Mouse (Mus musculus) cerebellum, adult 8-10 months (tissue): Measurements from ENCODE around the gene Slc38a3.
A peak's percentile ranks its signal among the peaks of the same experiment; 100 is the strongest.

ENCODE experiments used
- DNase-seq: peaks from one replicate; pipeline ENCODE4 v3.0.0; 2022

Slc38a3 gene

DNA sequence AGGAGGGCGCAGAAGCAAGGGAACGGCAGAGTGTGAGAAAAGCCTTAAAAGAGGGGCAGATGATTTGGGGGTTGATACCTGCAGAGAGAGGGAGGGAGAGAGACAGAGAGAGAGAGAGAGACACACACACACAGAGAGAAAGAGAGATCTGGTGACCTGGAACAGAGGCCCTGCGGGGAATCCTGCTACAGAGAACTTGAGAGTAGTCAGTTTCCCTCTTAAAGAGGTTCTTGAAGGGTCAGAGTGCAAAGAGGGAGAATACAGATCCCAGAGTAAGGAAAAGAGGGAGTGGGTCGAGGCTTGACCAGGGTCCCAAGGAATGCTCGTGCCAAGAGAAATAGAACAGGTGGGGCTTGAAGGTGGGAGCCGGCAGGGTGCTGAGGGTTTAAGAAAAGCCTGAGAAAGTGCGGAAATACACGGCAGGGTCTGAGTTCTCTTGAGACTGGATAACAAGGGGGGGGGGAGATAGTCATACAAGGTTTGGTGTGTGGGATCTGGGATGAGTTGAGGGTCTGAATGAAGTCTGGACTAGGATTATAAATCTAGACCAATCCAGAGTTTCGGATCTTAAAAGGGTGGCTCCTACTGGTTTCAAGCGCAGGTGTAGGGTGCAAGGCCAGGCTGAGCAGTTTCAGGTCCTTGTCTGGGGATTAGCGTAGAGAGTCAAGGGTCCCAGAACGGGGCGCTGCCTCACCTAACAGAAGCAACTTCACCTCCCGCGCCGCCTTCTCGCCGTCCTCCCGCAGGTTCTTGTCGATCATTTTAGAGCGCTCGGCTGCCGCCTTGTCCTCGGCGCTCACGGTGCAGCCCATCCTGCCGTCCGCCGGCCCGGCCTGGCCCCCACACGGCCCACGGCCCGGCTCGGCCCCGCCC is 34.7 kb downstream of the Slc38a3 start:
- DNase-seq, result no peak

DNA sequence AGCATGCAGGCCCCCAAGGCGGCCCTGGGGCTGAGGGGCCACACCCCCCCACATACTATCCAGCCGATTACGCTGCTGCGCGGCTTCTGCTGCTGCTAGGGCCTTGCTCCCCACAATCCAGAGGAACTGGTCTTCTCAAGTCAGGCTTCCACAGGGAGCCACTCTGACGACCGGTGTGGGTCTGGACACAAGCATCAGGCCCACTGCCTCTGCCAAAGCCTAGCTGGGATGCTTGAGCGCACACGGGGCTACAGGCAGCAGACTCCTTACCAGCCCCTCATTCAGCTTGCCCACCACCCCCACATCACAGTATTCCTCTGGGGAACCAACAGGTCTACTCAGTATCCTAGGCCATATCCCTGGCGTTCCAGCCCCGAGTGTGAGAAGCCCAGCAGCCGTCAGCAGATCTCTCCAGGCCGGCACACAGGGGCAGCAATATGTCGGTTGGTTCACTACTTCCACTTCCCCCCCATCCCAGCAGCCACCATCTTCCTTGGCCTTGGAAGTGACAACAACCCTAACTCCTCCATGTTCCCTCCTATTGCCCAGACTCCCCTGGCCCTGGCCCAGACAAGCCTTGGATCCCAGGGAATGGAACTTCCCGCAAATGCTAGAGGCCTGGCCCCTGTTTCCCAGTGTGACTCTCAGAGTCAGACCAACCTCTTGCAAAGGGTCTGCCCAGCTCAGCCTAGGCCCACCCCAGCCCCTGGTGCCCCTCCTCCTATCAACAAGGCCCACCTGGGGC is 35.5 kb downstream of the Slc38a3 start:
- DNase-seq, result no peak

DNA sequence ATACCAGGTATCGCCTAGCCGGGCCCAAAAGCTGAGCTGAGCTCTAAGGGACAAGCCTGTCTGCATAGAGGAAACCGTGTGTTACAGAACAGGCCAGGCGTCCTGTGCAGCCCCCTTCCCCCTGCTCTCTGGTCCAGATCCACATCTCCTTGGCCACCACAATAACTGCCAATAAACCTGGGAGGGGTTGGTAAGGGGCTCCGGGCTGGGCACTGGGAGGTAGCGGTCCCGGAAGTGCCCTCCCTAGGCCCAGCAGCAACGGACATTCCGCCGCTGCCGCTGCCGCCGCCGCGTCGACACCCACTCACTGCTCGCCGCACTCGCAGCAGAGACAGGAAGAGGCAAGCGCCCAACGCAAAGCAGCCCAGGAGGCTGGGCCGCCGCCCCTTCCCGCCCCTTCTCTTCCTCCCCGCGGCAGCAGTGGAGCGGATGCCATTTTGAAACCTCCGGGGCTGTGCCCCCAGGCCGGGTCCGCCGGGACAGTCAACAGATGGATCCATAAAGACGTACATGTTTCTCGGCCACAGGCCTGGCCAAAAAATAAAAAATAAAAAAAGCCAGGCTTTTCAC is 36.2 kb downstream of the Slc38a3 start:
- DNase-seq, result no peak

DNA sequence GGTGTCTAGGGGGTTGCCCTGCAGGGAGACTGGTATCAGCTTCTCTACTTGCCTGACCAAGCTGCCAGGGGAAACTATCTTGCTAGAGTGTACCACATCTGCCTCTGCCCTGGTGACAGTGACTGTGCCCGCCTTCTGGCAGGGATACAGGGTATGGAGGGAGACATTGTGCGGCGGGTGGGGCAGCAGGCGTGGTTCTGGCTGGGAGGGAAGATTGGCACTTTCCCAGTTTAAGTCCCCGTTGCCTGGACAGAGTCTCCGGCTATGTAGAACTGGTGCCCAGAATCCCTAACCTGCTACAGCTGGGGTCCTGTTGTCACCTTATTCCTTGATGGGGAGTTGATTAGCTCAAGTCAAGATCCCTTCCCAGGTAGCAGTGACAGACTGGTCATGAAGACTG is 36.9 kb downstream of the Slc38a3 start:
- no peak for DNase-seq

DNA sequence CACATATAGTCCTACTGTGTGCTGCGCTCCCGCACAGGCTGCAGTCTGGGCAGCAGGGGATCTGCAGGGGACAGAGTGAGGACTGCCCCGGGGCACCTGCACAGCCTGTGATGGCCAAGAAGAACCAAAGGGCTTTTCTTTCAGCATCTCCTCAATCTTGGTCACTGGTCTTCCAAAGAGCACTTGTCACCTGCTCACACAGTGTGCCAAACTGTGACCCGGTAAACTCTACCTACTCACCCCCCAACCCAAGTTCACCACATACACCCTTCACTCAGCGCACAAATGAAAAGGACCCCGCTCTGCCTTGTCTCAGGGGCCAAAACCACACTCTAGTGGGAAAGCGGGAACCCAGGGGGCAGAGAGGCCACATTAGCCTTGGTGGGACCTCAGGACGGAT is 37.5 kb downstream of the Slc38a3 start:
- no peak for DNase-seq

DNA sequence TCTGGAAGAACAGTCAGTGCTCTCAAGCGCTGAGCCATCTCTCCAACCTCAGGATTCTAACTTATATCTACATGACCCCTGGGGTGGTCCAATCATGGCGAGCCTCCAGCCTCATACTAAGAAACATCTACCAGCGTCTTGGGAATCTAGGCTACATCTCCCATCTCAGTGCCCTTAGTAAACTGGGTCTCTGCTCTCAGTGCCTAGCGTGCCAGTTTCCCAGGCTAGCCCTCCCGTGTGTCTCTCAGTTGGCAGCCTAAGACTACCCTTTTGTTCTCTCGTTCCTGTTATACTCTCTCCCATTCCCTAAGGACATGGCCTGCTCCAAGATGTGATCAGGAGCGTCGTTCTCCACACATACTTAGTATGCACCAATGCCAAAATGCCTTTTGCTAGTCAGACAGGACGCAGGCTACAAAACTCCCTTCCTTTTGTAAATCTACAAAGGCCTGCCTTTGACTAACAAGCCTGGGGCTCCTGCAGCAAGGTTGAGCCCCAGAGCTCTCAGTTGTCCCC is 38.0 kb downstream of the Slc38a3 start:
- no peak for DNase-seq

DNA sequence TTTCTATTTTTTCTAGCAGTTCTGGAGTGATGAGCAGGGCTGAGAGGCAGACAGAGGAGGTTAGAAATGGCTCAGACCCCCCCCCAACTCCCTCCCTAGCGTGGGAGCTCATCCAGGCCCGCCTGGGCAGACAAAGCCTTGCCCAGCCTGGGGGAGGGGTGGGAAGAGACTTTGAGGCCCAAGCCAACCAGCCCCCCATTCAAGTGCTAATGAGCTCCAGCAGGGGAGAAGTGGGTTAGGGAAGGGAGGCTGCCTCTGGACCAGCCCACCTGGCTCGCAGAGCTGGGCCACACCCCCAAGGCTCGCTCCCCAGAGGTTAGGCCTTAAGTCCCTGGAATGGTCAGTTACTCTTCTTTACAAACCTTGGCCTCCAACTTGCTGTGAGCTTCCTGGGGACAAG is 38.8 kb downstream of the Slc38a3 start:
- DNase-seq, result no peak

DNA sequence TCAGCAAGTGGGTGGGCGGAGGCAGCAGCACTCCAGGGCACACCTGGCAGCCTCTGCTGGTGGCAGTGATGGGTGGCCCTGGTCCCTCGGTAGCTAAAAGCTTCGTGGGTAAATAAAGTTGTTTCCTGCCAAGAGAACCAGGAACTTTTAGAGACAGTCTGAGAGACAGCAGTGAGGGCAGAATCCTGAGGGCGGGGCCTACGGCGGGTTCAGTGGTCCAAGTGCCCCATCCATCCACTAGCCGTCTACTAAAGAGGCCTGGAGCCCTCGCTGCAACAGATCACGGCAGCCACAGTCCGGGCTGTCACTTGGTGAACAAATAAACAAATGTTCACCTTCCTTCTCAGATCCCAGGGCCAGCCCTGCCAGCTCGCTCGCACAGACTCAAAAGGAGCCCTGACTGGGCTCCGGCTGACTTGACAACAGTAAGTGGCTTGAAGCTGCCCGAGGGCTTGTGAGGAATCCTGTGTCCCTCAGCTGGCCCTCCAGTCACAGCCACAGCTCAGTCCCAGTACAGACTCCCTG is 39.4 kb downstream of the Slc38a3 start:
- DNase-seq, result no peak

DNA sequence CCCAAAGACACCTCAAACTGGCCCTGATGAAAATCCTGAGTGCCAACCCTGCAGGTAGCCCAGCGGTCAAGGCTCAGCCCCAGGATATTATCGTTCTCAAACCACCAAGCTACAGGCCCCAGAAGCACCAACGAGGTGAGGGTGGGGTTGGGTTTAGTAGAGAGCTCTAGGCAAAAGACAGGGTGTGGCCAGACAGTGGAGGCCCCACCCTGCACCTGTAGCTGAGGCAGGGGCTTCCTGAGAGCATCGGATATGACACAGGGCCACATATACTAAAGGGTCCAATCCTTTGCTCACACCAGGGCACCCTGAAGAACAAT is 40.0 kb downstream of the Slc38a3 start:
- no peak for DNase-seq

DNA sequence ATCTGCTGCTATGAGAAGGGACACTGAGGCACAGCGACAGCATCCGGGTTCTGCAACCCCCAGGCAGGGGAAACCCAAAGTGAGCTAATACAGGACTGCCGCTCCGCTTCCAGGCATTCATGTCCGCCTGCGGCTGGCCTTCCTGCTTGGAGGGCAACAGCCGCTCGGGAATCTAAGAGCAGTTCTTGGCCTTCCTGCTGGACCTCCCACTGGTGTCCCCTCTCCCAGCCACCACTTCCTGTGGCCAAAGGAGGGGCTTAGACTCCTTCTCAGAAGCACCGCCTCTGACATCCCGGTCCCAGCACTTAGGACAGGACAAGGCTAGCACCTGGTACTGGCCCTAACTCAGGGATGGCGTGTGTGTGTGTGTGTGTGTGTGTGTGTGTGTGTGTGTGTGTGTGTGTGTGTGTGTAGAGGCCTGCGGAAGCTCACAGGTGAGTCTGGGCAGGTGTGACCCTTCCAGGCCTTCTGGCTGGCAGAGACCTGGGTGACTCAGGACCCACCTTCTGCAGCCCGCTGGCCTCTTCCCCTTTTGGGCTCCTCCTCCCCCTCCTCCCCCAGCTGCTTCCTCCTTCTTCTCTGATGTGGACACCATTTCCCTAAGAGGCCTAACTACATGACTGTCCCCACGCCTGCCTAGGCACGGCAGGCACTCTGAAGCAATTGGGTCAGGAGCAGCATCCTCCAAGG is 40.5 kb downstream of the Slc38a3 start:
- no peak for DNase-seq

DNA sequence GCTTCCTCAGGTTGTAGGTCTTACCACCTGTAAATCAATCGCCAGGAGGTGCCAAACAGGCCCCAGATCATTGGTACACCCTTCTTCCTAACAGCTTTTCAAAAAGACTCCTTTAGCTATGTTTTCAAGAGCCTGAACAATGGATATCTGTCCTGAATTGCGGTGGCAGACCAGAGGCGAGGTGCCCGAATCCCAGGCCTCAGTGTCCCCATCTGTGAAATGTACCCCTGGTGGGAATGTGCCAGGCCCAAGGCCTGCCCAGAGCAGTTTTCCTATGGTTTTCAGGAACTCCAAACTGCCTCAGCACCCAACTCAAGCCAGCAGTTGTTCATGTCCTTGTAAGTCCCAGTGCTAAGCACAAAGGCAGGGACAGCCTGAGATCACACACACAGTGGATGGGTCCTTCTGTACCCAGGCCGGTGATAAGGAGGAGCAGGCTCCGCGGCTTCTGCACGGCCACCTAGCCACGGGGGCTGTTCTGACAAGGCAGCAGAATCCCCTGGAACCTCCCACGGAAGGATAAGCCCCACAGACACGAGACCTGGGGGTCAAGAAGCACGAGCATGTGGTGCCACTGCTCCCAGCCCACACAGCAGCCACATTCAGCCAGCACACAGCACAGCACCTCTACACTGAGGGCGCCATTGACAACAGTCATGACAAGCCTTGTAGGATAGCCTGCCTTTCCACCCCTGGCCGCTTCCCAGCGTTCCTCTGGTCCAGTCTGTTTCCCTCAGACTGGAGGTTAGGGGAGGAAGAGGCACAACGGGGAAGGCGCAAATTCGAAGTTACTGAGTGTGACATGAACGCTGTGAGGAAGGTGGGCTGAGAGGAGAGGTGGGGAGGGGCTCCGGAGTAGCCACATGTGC is 41.7 kb downstream of the Slc38a3 start:
- no peak for DNase-seq

DNA sequence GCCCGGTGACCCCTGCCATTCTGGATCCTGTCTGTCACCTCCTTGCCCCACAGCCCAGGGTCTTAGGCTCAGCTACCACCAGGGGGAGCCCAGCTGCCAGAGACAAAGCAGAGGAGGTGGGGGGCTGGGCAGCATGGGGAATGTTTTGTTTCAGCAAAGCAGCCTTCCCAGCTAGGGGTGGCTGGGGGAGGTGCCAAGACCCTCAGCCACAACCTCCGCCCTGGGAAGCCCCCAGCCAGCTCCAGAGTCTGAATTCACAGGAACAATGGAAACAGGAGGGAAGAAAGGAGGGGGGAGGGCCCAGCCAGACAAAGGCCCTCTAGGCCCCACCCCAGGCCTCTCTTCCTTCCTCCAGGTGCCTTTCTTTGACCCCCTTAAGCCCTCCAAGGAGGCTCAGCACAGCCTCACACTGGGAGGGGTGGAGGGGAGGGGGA is 42.5 kb downstream of the Slc38a3 start:
- peak; percentile 74 for DNase-seq

DNA sequence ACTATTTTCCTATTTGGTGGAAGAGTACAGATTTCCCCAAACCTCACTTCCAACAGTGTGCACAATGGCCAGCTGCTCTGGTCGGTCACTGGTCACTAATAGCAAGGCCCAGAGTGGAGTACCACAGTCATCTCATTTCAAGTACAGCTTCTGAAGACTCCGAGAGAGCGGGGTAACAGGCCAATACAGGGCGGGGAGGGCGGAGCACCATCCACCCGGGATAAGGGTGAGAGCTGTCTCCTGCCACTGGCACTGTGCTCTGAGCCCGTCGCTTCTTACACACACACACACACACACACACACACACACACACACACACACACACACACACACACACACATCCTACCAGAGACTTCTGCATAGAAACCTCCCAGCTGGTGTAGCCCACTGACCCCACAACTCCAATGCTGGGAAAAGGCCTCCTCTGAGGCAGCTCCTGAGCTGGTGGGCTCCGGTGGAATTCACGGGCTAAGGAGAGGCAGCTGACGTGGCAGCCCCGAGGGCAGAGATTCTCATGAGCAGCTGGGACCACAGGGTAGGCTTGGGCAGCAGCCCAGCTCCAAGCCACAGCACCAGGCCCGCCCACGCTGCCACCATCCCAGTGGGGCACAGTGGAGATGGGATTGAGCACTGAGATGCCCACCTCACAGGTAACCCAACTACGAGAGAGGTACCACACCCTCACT is 43.0 kb downstream of the Slc38a3 start:
- no peak for DNase-seq

DNA sequence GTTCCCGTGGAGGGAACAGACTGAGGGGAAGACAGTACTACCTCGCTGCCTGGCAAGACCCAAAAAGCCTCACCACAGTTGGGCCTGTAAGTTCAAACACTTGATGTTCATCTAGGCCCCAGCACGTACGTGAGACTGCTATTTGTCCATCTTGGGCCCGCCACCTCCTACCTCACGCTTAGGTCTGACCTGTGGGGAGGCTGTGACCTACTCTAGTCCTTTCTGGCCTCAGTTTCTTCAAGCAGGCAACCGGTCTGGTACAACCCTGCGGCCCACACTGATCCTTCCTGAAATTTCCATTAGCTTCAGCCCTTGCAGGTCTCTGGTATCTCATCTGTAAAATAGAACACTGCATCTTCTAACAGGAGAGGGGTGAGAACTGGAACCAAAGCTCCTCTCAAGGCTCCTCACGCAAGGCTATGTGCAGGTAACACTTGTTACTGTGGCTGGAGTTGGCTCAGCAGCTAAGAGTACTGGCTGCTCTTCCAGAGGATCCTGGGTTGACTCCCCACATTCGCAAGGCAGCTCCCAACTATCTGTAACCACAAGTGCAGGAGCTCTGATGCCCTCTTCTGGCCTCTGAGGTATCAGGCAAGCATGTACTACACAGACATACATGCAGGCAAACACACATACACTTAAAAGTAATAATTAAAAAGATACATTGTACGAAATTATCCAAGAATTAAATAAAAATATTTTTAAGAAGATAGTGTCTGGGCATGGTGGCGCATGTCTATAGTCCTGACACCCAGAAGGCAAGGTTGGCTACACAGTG is 43.8 kb downstream of the Slc38a3 start:
- DNase-seq, result no peak

DNA sequence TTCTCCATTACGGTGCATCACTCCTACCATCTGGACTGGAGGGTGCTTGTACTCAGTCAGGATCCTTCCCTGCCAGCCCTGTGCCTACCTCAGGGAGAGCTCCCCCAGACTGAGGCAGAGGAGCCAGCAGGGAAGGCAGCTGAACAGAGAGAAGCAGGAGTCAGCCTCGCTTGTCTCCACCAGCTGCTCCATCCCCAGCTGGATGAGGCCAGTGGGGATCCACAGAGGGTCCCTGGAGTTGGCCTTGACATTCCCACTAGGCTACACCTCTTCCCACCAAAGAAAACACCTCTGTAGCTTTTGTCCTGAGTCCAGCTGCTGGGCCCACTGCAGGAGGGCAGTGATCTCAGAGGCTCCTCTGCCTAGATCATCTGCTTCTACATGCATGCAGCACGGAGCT is 44.4 kb downstream of the Slc38a3 start:
- no peak for DNase-seq

DNA sequence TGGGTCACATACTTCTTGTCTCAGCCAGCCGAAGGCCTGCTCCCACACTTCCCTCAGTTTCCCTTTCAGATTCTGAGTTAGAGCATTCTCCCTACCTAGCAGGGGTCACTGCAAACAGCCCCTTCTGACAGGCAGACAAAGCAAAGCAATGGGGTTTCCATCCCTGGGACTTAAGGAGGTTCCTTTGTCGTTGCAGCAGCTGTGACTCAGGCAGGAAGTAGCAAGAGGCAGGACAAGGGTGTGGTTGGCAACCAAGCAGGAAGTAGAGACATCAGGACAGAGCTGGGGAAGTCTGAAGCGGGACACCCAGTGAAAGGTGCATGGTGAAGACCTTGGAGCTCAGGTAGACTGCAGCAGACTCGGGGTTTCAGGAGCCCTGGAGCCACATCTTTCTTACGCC is 44.8 kb downstream of the Slc38a3 start:
- no peak for DNase-seq

DNA sequence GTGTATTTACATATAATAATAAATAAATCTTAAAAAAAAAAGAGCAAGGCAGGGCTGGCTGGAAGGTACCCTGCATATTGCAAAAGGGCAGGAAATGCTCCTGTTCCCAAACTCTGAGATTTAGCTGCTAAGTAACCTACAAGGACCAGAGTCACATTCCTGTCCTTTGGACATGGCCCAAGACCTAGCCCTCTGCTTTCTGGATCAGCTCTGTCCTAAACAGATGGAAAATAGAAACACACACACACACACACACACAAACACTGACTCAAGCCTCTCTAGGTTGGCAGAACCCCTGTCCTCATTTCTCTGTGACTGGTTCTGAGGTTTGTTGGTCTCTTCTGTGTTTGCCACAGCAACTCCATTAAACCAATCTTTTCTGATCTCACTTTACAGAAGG is 48.4 kb downstream of the Slc38a3 start:
- DNase-seq, result no peak

DNA sequence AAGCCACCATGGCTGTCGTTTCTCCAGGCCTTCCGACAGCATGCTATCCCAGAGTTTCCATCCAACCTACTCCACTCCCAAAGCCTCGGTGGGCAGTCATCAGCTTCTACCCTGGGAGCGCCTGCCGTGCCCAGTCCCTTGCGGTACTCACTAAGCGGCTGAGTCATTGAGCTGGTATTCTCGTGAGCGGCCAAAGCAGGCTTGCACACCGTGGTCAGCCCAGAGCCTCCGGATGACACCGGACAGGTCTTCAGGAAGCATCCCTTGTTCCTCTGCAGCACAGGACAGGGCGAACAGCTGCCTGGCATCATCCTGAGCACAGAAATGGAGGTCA is 49.8 kb downstream of the Slc38a3 start:
- DNase-seq, result no peak

DNA sequence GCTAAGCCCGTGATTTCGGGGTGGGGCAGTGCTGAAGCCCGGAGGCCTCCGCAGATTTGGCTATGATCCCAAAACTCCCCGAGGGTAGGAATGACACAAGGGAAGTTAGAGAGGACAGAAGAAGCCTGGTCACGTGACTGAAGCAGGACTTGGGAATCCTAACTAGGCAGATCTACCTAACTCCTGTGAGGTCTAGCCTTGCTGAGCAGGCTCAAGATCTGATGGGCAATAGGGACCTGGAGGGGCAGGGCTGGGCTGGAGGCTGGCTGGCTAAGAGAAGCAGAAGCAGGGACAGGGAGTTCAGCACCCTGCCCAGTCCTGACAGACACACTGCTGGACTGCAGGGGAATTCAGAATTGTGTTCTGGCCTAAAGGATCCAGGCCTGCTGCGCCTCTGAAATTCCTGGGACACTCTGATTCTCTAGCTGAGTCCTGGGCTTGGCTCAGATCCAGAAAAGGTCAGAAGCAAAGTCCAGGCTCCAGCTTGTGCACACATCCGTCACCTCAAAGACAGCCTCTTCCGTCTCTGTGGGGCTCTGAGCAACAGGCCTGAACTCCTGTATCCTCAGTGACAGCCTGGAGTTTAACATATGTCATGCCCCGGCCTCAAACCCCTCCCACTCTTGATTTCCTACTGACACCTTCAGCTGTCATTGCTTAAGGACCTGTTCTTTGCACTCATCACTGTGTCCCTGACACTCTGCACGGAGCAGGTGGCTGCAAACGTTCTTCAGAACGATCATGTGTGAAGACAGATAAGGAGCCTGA is 50.4 kb downstream of the Slc38a3 start:
- no peak for DNase-seq

DNA sequence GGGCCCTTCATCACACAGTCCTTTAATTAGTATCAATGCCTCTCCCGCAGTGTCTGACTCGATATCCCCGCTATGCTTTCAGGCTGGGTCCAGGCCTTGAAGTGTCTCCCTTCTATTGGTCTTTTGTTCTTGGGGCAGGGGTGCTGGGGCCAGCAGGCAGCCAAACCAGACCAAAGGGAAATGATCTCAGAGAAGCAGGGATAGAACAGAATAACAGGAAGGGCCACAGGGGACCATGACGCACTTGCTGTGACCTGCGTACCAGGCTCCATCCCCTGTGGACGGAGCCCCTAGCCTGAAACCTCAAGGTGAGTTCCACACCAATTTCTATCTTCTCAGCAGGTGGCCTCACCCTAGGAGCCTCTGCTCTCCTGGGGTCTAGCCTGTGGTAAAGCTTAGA is 51.2 kb downstream of the Slc38a3 start:
- DNase-seq, result no peak
